Mouse (Mus musculus) left cerebral cortex, adult 2 months (tissue): ENCODE measurements at regions not wholly inside any gene's neighbourhood (a gene's known extent, or its start where the extent isn't known, plus 50 kb on each side); places are given as distances from the start of the nearest gene placed in this dataset.
"Not testable (repeated sequence)": the region's sequence is repeated elsewhere in the genome, so short reads cannot be mapped to it uniquely, and the experiment has no call there.

Experiments used
- DNase-seq, 2 experiments: peaks; one replicate each; pipeline ENCODE4 v3.0.0; 2021 to 2022; ENCODE audit warnings: low spot score in 2 of 2, mixed read lengths in 1 of 2; ENCODE audit errors: extremely low spot score in 1 of 2
- H3K27ac ChIP-seq: fragments of 200-600 bp; 2 replicates; pipeline ENCODE4 v1.8.1; 2022
- H3K4me3 ChIP-seq: fragments of 200-600 bp; 2 replicates; pipeline ENCODE4 v1.8.1; 2022
- CTCF ChIP-seq: fragments of 200-600 bp; IDR thresholded peaks from 2 replicates; pipeline ENCODE4 v1.8.1; 2022; ENCODE audit warnings: antibody characterized with exemption, mild to moderate bottlenecking, moderate library complexity
- intact Hi-C: fragments of 180-260 bp; cut with DNase I; formaldehyde crosslinking; loops from one replicate; pipeline ENCODE4 v1.15.1; 2025
- microRNA-seq, 2 experiments: library from miRNA; unstranded; fragments of <30 nt; microRNA quantifications; one replicate each; pipeline ENCODE4 v1.2.0; 2021

DNA sequence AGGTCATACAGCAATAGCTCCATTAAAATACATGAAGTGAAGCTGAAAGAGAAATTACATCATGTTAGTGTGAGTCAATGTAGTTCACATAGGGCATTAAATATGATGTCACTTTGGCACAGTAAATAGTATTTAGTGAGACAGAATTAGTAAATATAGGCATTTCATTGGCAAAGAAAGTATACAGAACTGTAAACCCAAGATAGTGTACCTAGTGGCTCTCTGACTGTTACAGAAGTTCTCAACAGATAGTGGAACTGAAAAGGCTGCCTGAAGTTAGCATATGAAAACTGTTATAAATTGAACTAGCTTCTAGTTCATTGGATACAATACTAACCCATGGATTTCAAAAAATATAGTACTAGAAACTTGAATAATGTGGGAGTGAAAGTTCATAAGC lies 1642.1 kb upstream of the Cdh6 start:
- DNase-seq, result no peak
- intact Hi-C loops, result no loop called here
- no peak overlapping the region for H3K27ac ChIP-seq
- no peak for TF ChIP-seq CTCF
- no peak overlapping the region for H3K4me3 ChIP-seq

DNA sequence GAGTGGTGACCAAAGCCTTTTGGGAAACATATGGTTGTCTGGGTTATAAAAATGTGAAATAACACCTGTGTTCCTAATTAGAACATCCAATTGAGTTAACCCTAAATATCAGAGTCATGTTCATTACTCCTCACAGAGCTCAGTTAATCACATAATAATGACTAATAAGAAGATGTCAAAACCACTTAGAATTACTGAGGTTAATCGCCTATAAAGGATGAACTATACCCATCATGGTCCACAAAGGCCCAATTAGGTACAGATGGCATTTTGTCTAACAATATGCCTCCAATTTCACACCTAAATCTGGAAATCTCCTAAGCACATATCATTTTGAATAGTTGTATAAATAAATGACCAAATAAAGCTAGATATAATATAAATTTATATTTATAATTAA lies 1633.4 kb upstream of the Cdh6 start:
- H3K4me3 ChIP-seq, result no peak overlapping the region
- H3K27ac ChIP-seq, result no peak overlapping the region
- intact Hi-C loops, result no loop called here
- TF ChIP-seq CTCF, result no peak
- DNase-seq, result no peak

DNA sequence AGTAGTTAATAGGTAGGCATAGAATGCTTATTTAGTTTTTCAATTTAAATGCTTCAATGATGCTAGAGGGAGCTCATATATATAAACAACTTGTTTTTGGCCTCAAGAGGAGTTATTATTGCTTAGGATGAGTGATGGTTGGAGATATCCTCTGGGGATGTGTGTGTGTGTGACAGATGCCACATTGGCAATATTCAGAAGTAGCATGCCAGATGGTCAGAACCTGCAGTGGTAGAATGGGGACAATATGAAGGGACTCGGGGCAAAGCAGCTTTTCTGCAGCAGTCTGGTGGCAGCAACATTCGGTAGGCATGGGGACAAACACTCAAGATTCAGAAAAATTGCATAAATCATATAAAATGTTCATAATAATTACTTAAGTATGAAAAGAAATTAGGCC lies 1621.7 kb upstream of the Cdh6 start:
- no peak overlapping the region for H3K4me3 ChIP-seq
- no peak overlapping the region for H3K27ac ChIP-seq
- no peak for DNase-seq
- intact Hi-C loops, result no loop called here
- no peak for TF ChIP-seq CTCF

DNA sequence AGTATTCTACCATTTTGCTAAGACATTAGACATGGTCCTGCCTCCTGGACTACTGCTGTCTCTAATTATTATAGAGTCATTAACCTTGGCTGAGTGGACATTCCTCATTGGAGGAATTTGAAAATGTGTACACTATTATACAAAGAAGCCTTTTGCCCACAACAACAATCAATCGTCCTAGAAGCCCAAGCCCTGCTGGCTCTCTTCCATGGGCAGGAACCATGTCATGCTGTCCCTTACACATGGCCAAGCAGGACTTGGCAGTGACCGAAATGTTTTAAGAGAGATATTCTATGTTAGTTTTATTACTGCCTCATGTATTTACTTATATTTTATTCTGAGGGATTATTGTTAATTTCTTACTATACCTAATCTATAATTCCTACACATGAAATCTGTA lies 1607.3 kb upstream of the Cdh6 start:
- Histone ChIP-seq H3K27ac (no peak overlapping the region), H3K4me3 (no peak overlapping the region)
- intact Hi-C loops, result no loop called here
- DNase-seq, result no peak
- TF ChIP-seq CTCF, result no peak

DNA sequence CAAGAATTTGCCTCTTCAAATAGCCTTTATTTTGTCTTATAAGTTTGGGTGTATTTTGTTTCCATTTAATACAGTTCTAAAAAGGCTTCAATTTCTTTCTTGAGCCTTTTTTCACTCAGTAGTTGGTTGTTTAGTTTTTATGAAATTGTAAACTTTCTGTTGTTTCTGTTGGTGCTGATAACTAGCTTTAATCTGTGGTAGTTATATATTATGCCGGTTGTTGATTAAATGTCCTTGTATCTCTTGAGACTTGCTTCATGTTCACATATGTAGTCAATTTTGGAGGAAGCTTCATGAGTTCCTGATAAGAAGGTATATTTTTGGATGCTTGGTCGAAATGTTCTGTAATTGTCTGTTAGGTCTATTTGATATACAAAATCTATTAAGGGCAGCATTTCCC lies 1568.3 kb upstream of the Cdh6 start:
- H3K27ac ChIP-seq, result no peak overlapping the region
- TF ChIP-seq CTCF, result no peak
- intact Hi-C loops, result no loop called here
- no peak for DNase-seq
- H3K4me3 ChIP-seq, result no peak overlapping the region

DNA sequence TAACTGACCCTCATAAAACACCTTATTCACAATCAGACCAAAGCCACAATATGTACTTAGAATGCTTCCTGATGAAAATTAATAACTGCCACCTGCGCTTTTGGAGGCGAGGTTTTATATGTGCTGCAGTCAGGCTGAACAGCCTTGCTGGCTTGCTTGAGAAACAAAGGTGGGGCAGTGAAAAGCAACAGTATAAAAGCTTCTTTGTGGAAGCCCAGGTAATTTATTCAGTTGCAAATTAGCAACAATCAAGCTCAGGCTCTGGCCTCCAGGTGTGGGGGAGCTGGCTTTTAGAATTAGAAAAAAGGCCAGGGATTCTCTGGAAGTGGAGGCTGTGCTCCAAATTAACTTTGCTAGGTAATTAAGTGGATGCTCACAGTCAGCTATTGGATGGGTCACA lies 1524.5 kb upstream of the Cdh6 start:
- DNase-seq, intact Hi-C loops, H3K27ac ChIP-seq, H3K4me3 ChIP-seq: not testable (repeated sequence)

DNA sequence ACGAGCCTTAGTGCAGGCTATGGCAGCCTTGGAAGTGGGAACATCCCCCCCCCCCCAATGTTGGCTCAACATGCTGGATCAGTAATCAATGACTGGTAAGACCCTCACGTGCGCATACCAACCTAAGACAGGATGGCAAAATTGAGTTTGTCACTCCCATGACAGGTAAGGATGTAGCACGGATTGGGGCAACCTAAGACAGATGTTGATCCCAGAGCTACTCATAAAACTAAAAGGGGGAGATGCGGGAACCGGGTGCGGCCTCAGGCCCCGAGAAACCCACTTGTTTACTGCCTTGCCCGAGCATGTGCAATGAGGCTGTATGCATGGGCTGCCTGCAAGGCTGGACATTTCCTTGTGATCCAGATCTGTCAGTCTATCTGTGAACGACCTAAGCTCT lies 1523.0 kb upstream of the Cdh6 start:
- Histone ChIP-seq H3K27ac (no peak overlapping the region), H3K4me3 (no peak overlapping the region)
- no peak for DNase-seq
- intact Hi-C loops, result no loop called here
- no peak for TF ChIP-seq CTCF

DNA sequence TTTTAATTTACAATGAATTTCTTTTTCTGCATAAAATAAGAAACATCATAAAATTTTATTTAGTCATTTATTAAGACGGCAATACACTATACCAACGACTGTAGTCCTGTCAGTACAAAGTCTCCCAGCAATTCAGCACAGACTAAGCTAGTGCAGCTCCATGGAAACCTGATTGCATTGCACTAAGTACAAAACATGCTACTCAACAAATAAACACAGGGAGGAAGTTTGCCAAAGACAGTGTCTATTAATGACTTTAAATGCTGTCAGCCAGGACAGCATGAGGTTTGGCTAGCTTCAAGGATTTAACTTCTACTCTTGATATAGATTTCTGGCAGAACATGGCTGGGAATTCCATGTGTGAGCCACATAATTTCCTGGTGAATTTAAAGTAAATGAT lies 1515.7 kb upstream of the Cdh6 start:
- no peak for TF ChIP-seq CTCF
- no peak for DNase-seq
- H3K4me3 ChIP-seq, result no peak overlapping the region
- no peak overlapping the region for H3K27ac ChIP-seq
- intact Hi-C loops, result no loop called here

DNA sequence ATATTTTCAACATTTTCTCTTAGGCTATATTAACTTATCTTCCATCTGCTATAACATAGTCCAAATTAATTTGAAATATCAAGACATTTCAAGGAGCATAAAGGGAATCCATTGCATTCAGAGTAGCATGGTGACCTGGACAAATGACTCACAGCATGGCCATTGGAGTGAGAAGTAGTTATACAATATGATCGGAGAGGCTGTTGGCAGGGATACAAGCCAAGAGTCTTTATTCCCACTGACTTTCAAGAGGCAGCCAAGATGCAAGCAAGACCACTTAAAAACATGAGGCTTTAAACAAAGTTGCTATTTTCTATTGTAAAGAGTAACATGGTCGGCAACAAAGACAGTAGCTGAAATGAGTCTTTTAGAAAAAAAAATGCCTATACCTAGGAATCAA lies 1468.8 kb upstream of the Cdh6 start:
- intact Hi-C loops, result no loop called here
- TF ChIP-seq CTCF, result no peak
- no peak for DNase-seq
- no peak overlapping the region for H3K4me3 ChIP-seq
- no peak overlapping the region for H3K27ac ChIP-seq

DNA sequence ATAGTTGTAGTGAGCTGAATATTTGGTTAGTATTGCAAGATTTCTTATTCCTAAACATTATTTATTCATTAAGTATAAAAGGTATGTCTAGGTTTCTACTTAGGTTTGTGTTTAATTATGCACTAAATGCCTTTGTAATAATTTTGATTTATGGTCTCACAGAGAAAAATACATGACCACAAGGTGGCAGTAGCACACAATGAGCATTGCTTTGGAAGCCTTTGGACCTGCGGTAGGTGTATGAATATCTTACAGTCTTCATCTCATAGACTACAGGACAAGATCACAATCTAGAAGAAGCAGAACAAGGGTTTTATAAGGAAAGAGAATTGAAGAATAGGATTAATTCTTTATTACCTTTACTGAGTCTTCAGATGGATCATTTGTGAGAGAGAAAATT lies 1455.0 kb upstream of the Cdh6 start:
- Histone ChIP-seq H3K27ac (no peak overlapping the region), H3K4me3 (no peak overlapping the region)
- peak; percentile 85 for TF ChIP-seq CTCF
- intact Hi-C loops, result loop anchor here (2.0 kb wide), 2 partner anchors 460 to 602 kb away; no protein-coding TSS in a partner anchor
- DNase-seq, result peak; percentile 15 to 22

DNA sequence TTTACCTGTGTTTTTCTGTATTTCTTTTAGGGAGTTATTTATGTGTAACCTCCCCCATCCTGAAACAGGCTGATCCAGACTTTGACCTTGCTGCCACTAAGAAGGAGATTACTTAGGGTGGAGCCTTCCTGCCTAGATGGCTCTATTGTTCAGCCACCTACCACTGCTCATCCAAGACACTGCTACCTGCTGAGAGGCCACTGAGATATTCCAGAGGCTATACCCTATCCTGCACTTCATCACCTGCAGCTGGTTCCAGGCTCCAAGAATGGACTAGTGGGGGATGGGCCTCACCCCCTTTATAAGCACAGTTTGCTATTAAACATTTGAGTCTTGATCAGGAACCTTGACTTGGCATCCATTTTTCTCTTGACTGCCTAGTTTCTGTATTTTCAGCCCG lies 1433.2 kb upstream of the Cdh6 start:
- no peak for DNase-seq
- no peak for TF ChIP-seq CTCF
- intact Hi-C loops, result no loop called here
- Histone ChIP-seq H3K4me3 (no peak overlapping the region), H3K27ac (no peak overlapping the region)

Small RNA genes in the stretch of these regions (microRNA-seq; reads per million reads assigned to microRNA genes)
- 0 reads per million in 2 experiments for gene Gm24080
